12 mouse cellular contexts compared by ENCODE assay signal in the genomic region with DNA sequence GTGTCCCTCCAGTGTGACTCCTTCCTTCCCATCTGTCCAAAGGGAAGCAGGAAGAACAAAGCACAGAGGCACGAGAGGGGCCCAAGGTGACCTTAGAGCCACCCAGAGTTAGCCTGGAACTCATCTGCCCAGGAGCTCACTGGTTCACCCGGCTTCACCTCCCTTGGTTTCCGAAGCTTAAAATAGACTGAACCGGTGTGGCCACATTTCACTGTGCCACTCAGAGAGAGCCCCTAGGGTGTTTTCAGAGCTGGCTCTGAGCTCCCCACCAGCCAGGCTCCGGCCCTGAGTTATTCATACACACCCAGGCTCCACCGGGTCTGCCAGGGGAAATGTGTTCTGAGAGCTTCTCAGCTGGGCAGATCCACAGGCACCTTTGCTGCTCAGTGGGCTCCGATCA. TPM values are rescaled to one million over a fixed set of nuclear protein-coding genes. Genes with fewer than 3 reads are reported as not detected.
DNase-seq lines count a peak whose midpoint lies in the region; ATAC-seq and TF ChIP-seq lines count a peak whose summit lies in the region.
"Had no signal": no experiment of that assay in that cellular context is flagged by ENCODE, and none has a peak within 500 bp of the region (broad histone marks: within the 10 kb centered on the region; RNA-seq: fewer than 3 reads in every experiment).

No protein-coding gene starts in this region.

- no peak for TF ChIP-seq CTCF in E14TG2a.4 (conservative IDR thresholded peaks at IDR 0.05; ENCODE audit: low read length)
- TF ChIP-seq CTCF in heart, postnatal 0 days (IDR thresholded peaks at IDR 0.05; ENCODE audit: low read depth): 0 out of 2 replicates have a peak, but pooled peaks have one; percentile 4
- TF ChIP-seq CTCF in left cerebral cortex, adult 2 months (IDR thresholded peaks at IDR 0.05): no peak

- H3K27ac ChIP-seq in brown adipose tissue, adult 24 weeks (replicated peaks; ENCODE audit: low read depth, low read length): peak overlapping the region; percentile 85
- H3K27ac ChIP-seq in heart, postnatal 0 days (ENCODE audit: low read depth): peak overlapping the region; percentile 86
- no peak overlapping the region for H3K27ac ChIP-seq in forebrain, embryonic 10.5 days
- no peak overlapping the region for H3K27ac ChIP-seq in left cerebral cortex, adult 2 months
- H3K27ac ChIP-seq in intestine, embryonic 16.5 days (ENCODE audit: low read length): no peak overlapping the region
- H3K27ac ChIP-seq: embryonic facial prominence, embryonic 12.5 days; hindbrain, postnatal 0 days; neural tube, embryonic 12.5 days had no signal

- peak overlapping the region; percentile 51 for H3K4me3 ChIP-seq in E14TG2a.4 (replicated peaks; ENCODE audit: low read length)
- H3K4me3 ChIP-seq in brown adipose tissue, adult 24 weeks (ENCODE audit: insufficient read depth, low read depth, low read length): no peak overlapping the region
- H3K4me3 ChIP-seq in heart, postnatal 0 days (ENCODE audit: low read depth, low read length): no peak overlapping the region
- no peak overlapping the region for H3K4me3 ChIP-seq in forebrain, embryonic 10.5 days
- no peak overlapping the region for H3K4me3 ChIP-seq in left cerebral cortex, adult 2 months
- H3K4me3 ChIP-seq in intestine, embryonic 16.5 days (ENCODE audit: low read length): no peak overlapping the region
- H3K4me3 ChIP-seq: embryonic facial prominence, embryonic 12.5 days; megakaryocyte, embryonic 14.5 days; neural tube, embryonic 12.5 days had no signal

- peak overlapping the region; percentile 42 for H3K9ac ChIP-seq in heart, postnatal 0 days (replicated peaks; ENCODE audit: low read depth, low read length)
- H3K9ac ChIP-seq in intestine, embryonic 16.5 days (ENCODE audit: low read depth, low read length): no peak overlapping the region
- H3K9ac ChIP-seq: embryonic facial prominence, embryonic 12.5 days; neural tube, embryonic 12.5 days had no signal

- no peak for TF ChIP-seq EP300 in heart, postnatal 0 days (IDR thresholded peaks at IDR 0.05; ENCODE audit: low read depth)

- peaks cover 57% of the 10 kb centered on the region for H3K4me1 ChIP-seq in E14TG2a.4 (replicated peaks; ENCODE audit: low read depth, low read length)
- peaks cover 6% of the 10 kb centered on the region for H3K4me1 ChIP-seq in brown adipose tissue, adult 24 weeks (ENCODE audit: control insufficient read depth, insufficient read depth, insufficient read length, low read length)
- H3K4me1 ChIP-seq in heart, postnatal 0 days (ENCODE audit: control insufficient read depth, insufficient read depth): peaks cover 12% of the 10 kb centered on the region; the same call in 1 of the 2 replicates
- peaks cover 18% of the 10 kb centered on the region for H3K4me1 ChIP-seq in forebrain, embryonic 10.5 days
- H3K4me1 ChIP-seq in intestine, embryonic 16.5 days (ENCODE audit: control insufficient read depth, insufficient read depth, low read length): no peaks in the 10 kb centered on the region
- H3K4me1 ChIP-seq: neural tube, embryonic 12.5 days had no signal

- 24% methylated on average over 7 of the region's 7 CpGs for WGBS in heart, postnatal 0 days
- WGBS in forebrain, embryonic 10.5 days: 66% methylated on average over 7 of the region's 7 CpGs
- 52% methylated on average over 7 of the region's 7 CpGs for WGBS in intestine, embryonic 16.5 days

- peaks cover 14% of the 10 kb centered on the region; the same call in 1 of the 2 replicates for H3K27me3 ChIP-seq in E14TG2a.4 (ENCODE audit: insufficient read depth, low read length)
- H3K27me3 ChIP-seq in heart, postnatal 0 days (ENCODE audit: control insufficient read depth, insufficient read depth, low read length): no peaks in the 10 kb centered on the region
- H3K27me3 ChIP-seq in forebrain, embryonic 10.5 days (ENCODE audit: poor library complexity, severe bottlenecking): no peaks in the 10 kb centered on the region
- no peaks in the 10 kb centered on the region for H3K27me3 ChIP-seq in intestine, embryonic 16.5 days (replicated peaks; ENCODE audit: control insufficient read depth, insufficient read depth, low read length)
- H3K27me3 ChIP-seq: neural tube, embryonic 12.5 days had no signal

- H3K36me3 ChIP-seq in E14TG2a.4 (ENCODE audit: insufficient read depth, low read length): no peaks in the 10 kb centered on the region
- no peaks in the 10 kb centered on the region for H3K36me3 ChIP-seq in heart, postnatal 0 days (replicated peaks; ENCODE audit: control insufficient read depth, insufficient read depth, low read length)
- no peaks in the 10 kb centered on the region for H3K36me3 ChIP-seq in forebrain, embryonic 10.5 days (replicated peaks)
- no peaks in the 10 kb centered on the region for H3K36me3 ChIP-seq in intestine, embryonic 16.5 days (ENCODE audit: control insufficient read depth, insufficient read depth, low read length)
- H3K36me3 ChIP-seq: embryonic facial prominence, embryonic 12.5 days; neural tube, embryonic 12.5 days had no signal

- intact Hi-C loops in left cerebral cortex, adult 2 months (cut with DNase I): no loop called here

- peak; percentile 87 for ATAC-seq in heart, postnatal 0 days (ENCODE audit: insufficient read depth, low read depth)
- no peak for ATAC-seq in intestine, embryonic 16.5 days
- ATAC-seq: hindbrain, postnatal 0 days had no signal

- no peak overlapping the region for H3K4me2 ChIP-seq in heart, postnatal 0 days (ENCODE audit: low read depth, low read length)
- H3K4me2 ChIP-seq in intestine, embryonic 16.5 days (ENCODE audit: low read depth, low read length): no peak overlapping the region
- H3K4me2 ChIP-seq: embryonic facial prominence, embryonic 12.5 days; neural tube, embryonic 12.5 days had no signal

- peak; percentile 81 for DNase-seq in heart, postnatal 0 days (ENCODE audit: low spot score)
- peak; percentile 66 to 87 for DNase-seq in kidney, postnatal 25 days
- no peak for DNase-seq in frontal cortex, postnatal 25 days (ENCODE audit: low spot score in 2 of 2)
- DNase-seq in forebrain, embryonic 10.5 days (ENCODE audit: extremely low spot score, low spot score): no peak
- DNase-seq in left cerebral cortex, adult 2 months (ENCODE audit: extremely low spot score in 1 of 2, low spot score in 2 of 2): no peak

- H3K9me3 ChIP-seq in E14TG2a.4 (ENCODE audit: low read length): peaks cover 16% of the 10 kb centered on the region
- H3K9me3 ChIP-seq in heart, postnatal 0 days (replicated peaks; ENCODE audit: control insufficient read depth, low read length): no peaks in the 10 kb centered on the region
- no peaks in the 10 kb centered on the region for H3K9me3 ChIP-seq in forebrain, embryonic 10.5 days
- H3K9me3 ChIP-seq in intestine, embryonic 16.5 days (ENCODE audit: control insufficient read depth, low read length): no peaks in the 10 kb centered on the region
- H3K9me3 ChIP-seq: embryonic facial prominence, embryonic 12.5 days; neural tube, embryonic 12.5 days had no signal

RNA-seq across cellular contexts. Expression of gene Adrb1, which starts 53.0 kb away (rescaled TPM):
- 21.8 and 23.9 TPM in 2 replicates for polyA plus RNA-seq in brown adipose tissue, adult 24 weeks (2012; ENCODE audit: insufficient read depth, insufficient read length, missing spikeins)
- 30.2 and 31.3 TPM in 2 replicates for total RNA-seq in heart, postnatal 0 days (2014; rRNA removed; ENCODE audit: low replicate concordance)
- polyA plus RNA-seq in heart, postnatal 0 days (2015; fragmentation: Nextera tagmentation; extraction: Ambion mirVana): 10.9 and 11.7 TPM in 2 replicates
- polyA plus RNA-seq in forebrain, embryonic 10.5 days (2016; fragmentation: Nextera tagmentation; extraction: Ambion mirVana): 0.07 and 0.21 TPM in 2 replicates
- 10 to 100 TPM; 46.7 to 50.8 TPM for total RNA-seq in left cerebral cortex, adult 2 months (2021)
- 0.35 and 0.36 TPM in 2 replicates for polyA plus RNA-seq in intestine, embryonic 16.5 days (2015; fragmentation: Nextera tagmentation; extraction: Ambion mirVana)

Comparison
In these comparisons a context has a peak if more than half of its experiments do, and no peak if none do; other contexts are left out.
1. H3K27ac ChIP-seq: peak in brown adipose tissue, adult 24 weeks (single experiment) and heart, postnatal 0 days (single experiment); none in forebrain, embryonic 10.5 days (single experiment), left cerebral cortex, adult 2 months (single experiment) and intestine, embryonic 16.5 days (single experiment).
2. DNase-seq: peak in heart, postnatal 0 days (single experiment) and kidney, postnatal 25 days (2 of 2); none in frontal cortex, postnatal 25 days (0 of 2), forebrain, embryonic 10.5 days (single experiment) and left cerebral cortex, adult 2 months (0 of 2).